Mouse (Mus musculus) kidney, embryonic 14.5 days (tissue): ENCODE measurements around the gene Wipf1. TPM values are rescaled to one million over a fixed set of nuclear protein-coding genes. Genes with fewer than 3 reads are reported as not detected.

ENCODE experiments used
- ATAC-seq: fragments of 200-750 bp; cut with Nextera tagmentation; 2 replicates; pipeline ENCODE4 v1.8.0; 2017; ENCODE audit warnings: moderate number of reproducible peaks, mild to moderate bottlenecking, moderate TSS enrichment, moderate library complexity; ENCODE audit not compliant: low FRiP score, low TSS enrichment
- H3K27ac ChIP-seq: fragments of 300-500 bp; sonication (generic); 2 replicates; pipeline ENCODE4 v1.5.1; 2014; ENCODE audit warnings: low read depth, mild to moderate bottlenecking, low read length, moderate library complexity, mixed read lengths
- H3K27me3 ChIP-seq: fragments of 300-500 bp; sonication (generic); 2 replicates; pipeline ENCODE4 v1.6.1; 2014; ENCODE audit warnings: mild to moderate bottlenecking, low read length; ENCODE audit not compliant: control insufficient read depth, insufficient read depth
- H3K36me3 ChIP-seq: fragments of 300-500 bp; sonication (generic); 2 replicates; pipeline ENCODE4 v1.6.1; 2014; ENCODE audit warnings: low read length, mixed read lengths; ENCODE audit not compliant: control insufficient read depth, insufficient read depth
- H3K4me1 ChIP-seq: fragments of 300-500 bp; sonication (generic); 2 replicates; pipeline ENCODE4 v1.6.1; 2014; ENCODE audit warnings: low read length, mixed read lengths; ENCODE audit not compliant: control insufficient read depth, insufficient read depth
- H3K4me2 ChIP-seq: fragments of 300-500 bp; sonication (generic); replicated peaks from 2 replicates; pipeline ENCODE4 v1.6.1; 2014; ENCODE audit warnings: low read depth, mild to moderate bottlenecking, low read length
- H3K4me3 ChIP-seq: fragments of 300-500 bp; sonication (generic); 2 replicates; pipeline ENCODE4 v1.5.1; 2014; ENCODE audit warnings: mild to moderate bottlenecking, low read length
- H3K9ac ChIP-seq: fragments of 300-500 bp; sonication (generic); 2 replicates; pipeline ENCODE4 v1.6.1; 2014; ENCODE audit warnings: low read depth, mild to moderate bottlenecking, low read length, moderate library complexity
- H3K9me3 ChIP-seq: fragments of 300-500 bp; sonication (generic); 2 replicates; pipeline ENCODE4 v1.6.1; 2016; ENCODE audit warnings: low read length; ENCODE audit not compliant: control insufficient read depth
- WGBS: fragments of 180-500 bp; shearing (Covaris S2); extraction: QIAGEN DNeasy Blood & Tissue Kit; methylation state at CpG from one replicate; pipeline ENCODE4 v1.1.7; 2014; 5-methylcytosine and 5-hydroxymethylcytosine counted together
- polyA plus RNA-seq: library from polyadenylated mRNA; unstranded; fragments of >200 nt; fragmentation: Nextera tagmentation; extraction: Ambion mirVana; gene quantifications from 2 replicates; pipeline ENCODE4 v1.2.1, GENCODE M21; 2014

Gene Wipf1
- polyA plus RNA-seq, 1 experiment from 2014 or later = 12.9 TPM

GRCm38 (mm10) chr2:73431959-73432396 is 97.6 kb downstream of the Wipf1 start:
- 34% methylated on average over 14 of the region's 14 CpGs for WGBS
- no peak overlapping the region for H3K27ac ChIP-seq
- peak overlapping the region; percentile 8; the same call in 1 of the 2 replicates for H3K4me3 ChIP-seq

GRCm38 (mm10) chr2:73428803-73429468 is 100.6 kb downstream of the Wipf1 start:
- no peaks in the 10 kb centered on the region for H3K4me1 ChIP-seq
- H3K4me3 ChIP-seq = no peak overlapping the region
- H3K27me3 ChIP-seq = no peaks in the 10 kb centered on the region
- no peak overlapping the region for H3K4me2 ChIP-seq
- H3K9ac ChIP-seq = no peak overlapping the region
- no peak overlapping the region for H3K27ac ChIP-seq
- no peak for ATAC-seq
- 67% methylated on average over 21 of the region's 21 CpGs for WGBS
- peaks cover 4% of the 10 kb centered on the region; the same call in 1 of the 2 replicates for H3K36me3 ChIP-seq
- H3K9me3 ChIP-seq = no peaks in the 10 kb centered on the region

More at GRCm38 (mm10) chr2:73431959-73432396, 97.6 kb downstream of the Wipf1 start:
- Histone ChIP-seq H3K4me1 (no peaks in the 10 kb centered on the region), H3K27me3 (no peaks in the 10 kb centered on the region), H3K36me3 (peaks cover 22% of the 10 kb centered on the region), H3K9ac (no peak overlapping the region), H3K9me3 (no peaks in the 10 kb centered on the region), H3K4me2 (peak overlapping the region; percentile 27)
- ATAC-seq = 0 out of 2 replicates have a peak, but pooled peaks have one; percentile 21

- no peak for ATAC-seq
- H3K27me3 ChIP-seq = no peaks in the 10 kb centered on the region
- no peak overlapping the region for H3K9ac ChIP-seq
- no peak overlapping the region for H3K4me2 ChIP-seq
- 38% methylated on average over 1 of the region's 1 CpGs for WGBS
- H3K36me3 ChIP-seq = no peaks in the 10 kb centered on the region
- no peaks in the 10 kb centered on the region for H3K9me3 ChIP-seq
- no peaks in the 10 kb centered on the region for H3K4me1 ChIP-seq
- H3K4me3 ChIP-seq = no peak overlapping the region
- H3K27ac ChIP-seq = no peak overlapping the region
These were observed 102.2 kb downstream of the Wipf1 start for GRCm38 (mm10) chr2:73427293-73427692.

GRCm38 (mm10) chr2:73425822-73426221 is 103.7 kb downstream of the Wipf1 start:
- H3K36me3 ChIP-seq = no peaks in the 10 kb centered on the region
- no peaks in the 10 kb centered on the region for H3K27me3 ChIP-seq
- H3K27ac ChIP-seq = no peak overlapping the region
- H3K9ac ChIP-seq = no peak overlapping the region
- H3K4me2 ChIP-seq = no peak overlapping the region
- WGBS = 77% methylated on average over 14 of the region's 14 CpGs
- no peak overlapping the region for H3K4me3 ChIP-seq
- H3K9me3 ChIP-seq = no peaks in the 10 kb centered on the region
- no peaks in the 10 kb centered on the region for H3K4me1 ChIP-seq
- no peak for ATAC-seq

- no peak for ATAC-seq
- Histone ChIP-seq H3K27ac (no peak overlapping the region), H3K36me3 (no peaks in the 10 kb centered on the region), H3K9me3 (no peaks in the 10 kb centered on the region), H3K27me3 (peaks cover 3% of the 10 kb centered on the region; the same call in 1 of the 2 replicates), H3K9ac (no peak overlapping the region), H3K4me3 (no peak overlapping the region), H3K4me2 (no peak overlapping the region), H3K4me1 (no peaks in the 10 kb centered on the region)
- WGBS = 85% methylated on average over 7 of the region's 7 CpGs
These were observed 109.8 kb downstream of the Wipf1 start for GRCm38 (mm10) chr2:73419730-73420129.

- Histone ChIP-seq H3K27ac (no peak overlapping the region), H3K4me2 (no peak overlapping the region), H3K4me3 (no peak overlapping the region), H3K9ac (no peak overlapping the region), H3K4me1 (no peaks in the 10 kb centered on the region), H3K9me3 (no peaks in the 10 kb centered on the region), H3K27me3 (peaks cover 3% of the 10 kb centered on the region; the same call in 1 of the 2 replicates), H3K36me3 (no peaks in the 10 kb centered on the region)
- ATAC-seq = no peak
- 38% methylated on average over 4 of the region's 4 CpGs for WGBS
These were observed 110.2 kb downstream of the Wipf1 start for GRCm38 (mm10) chr2:73419285-73419684.

- WGBS = 33% methylated on average over 5 of the region's 5 CpGs
- peaks cover 3% of the 10 kb centered on the region; the same call in 1 of the 2 replicates for H3K27me3 ChIP-seq
- no peak overlapping the region for H3K4me2 ChIP-seq
- H3K9ac ChIP-seq = no peak overlapping the region
- H3K27ac ChIP-seq = no peak overlapping the region
- H3K4me3 ChIP-seq = no peak overlapping the region
- H3K36me3 ChIP-seq = no peaks in the 10 kb centered on the region
- no peaks in the 10 kb centered on the region for H3K9me3 ChIP-seq
- ATAC-seq = no peak
- H3K4me1 ChIP-seq = no peaks in the 10 kb centered on the region
These were observed 113.6 kb downstream of the Wipf1 start for GRCm38 (mm10) chr2:73415892-73416291.

GRCm38 (mm10) chr2:73410076-73410475 is 119.5 kb downstream of the Wipf1 start:
- 95% methylated on average over 8 of the region's 8 CpGs for WGBS
- no peaks in the 10 kb centered on the region for H3K36me3 ChIP-seq
- ATAC-seq = no peak

GRCm38 (mm10) chr2:73407662-73408061 is 121.9 kb downstream of the Wipf1 start:
- no peak overlapping the region for H3K9ac ChIP-seq
- no peaks in the 10 kb centered on the region for H3K9me3 ChIP-seq
- H3K27ac ChIP-seq = no peak overlapping the region
- no peaks in the 10 kb centered on the region for H3K36me3 ChIP-seq
- no peak overlapping the region for H3K4me2 ChIP-seq
- no peaks in the 10 kb centered on the region for H3K4me1 ChIP-seq
- H3K27me3 ChIP-seq = no peaks in the 10 kb centered on the region
- no peak for ATAC-seq
- H3K4me3 ChIP-seq = no peak overlapping the region
- WGBS = 72% methylated on average over 4 of the region's 4 CpGs

More at GRCm38 (mm10) chr2:73410076-73410475, 119.5 kb downstream of the Wipf1 start:
- H3K9ac ChIP-seq = no peak overlapping the region
- no peaks in the 10 kb centered on the region for H3K9me3 ChIP-seq
- no peaks in the 10 kb centered on the region for H3K4me1 ChIP-seq
- H3K27ac ChIP-seq = no peak overlapping the region
- no peak overlapping the region for H3K4me2 ChIP-seq
- no peak overlapping the region for H3K4me3 ChIP-seq
- H3K27me3 ChIP-seq = no peaks in the 10 kb centered on the region
